Mouse (Mus musculus): ENCODE results near the gene Tcp11l2. TPM values are rescaled to one million over a fixed set of nuclear protein-coding genes. Genes with fewer than 3 reads are reported as not detected.

The Tcp11l2 gene
- polyA plus RNA-seq, 1 experiment from 2014 or later, result 15.2 TPM

GRCm38 (mm10) chr10:84645940-84646339, 69.5 kb downstream of the Tcp11l2 start:
- no peaks in the 10 kb centered on the region for H3K27me3 ChIP-seq (ENCODE audit: control insufficient read depth, insufficient read depth, low read length)
- H3K4me1 ChIP-seq (ENCODE audit: control insufficient read depth, insufficient read depth, low read length), result no peaks in the 10 kb centered on the region
- no peak overlapping the region for H3K27ac ChIP-seq (ENCODE audit: low read depth, low read length)
- 87% methylated on average over 8 of the region's 8 CpGs for whole genome bisulfite sequencing (ENCODE audit: insufficient replicate concordance)
- H3K4me3 ChIP-seq (ENCODE audit: low read depth, low read length), result no peak overlapping the region
- H3K9ac ChIP-seq (ENCODE audit: low read depth, low read length), result no peak overlapping the region
- no peak for ATAC-seq (replicated peaks; ENCODE audit: insufficient number of reproducible peaks, low FRiP score, low TSS enrichment)
- no peaks in the 10 kb centered on the region for H3K9me3 ChIP-seq (replicated peaks; ENCODE audit: control insufficient read depth, low read length)
- H3K36me3 ChIP-seq (ENCODE audit: control insufficient read depth, insufficient read depth, low read length), result no peaks in the 10 kb centered on the region; the same call in 1 of the 2 replicates
- H3K4me2 ChIP-seq, result no peak overlapping the region

- Histone ChIP-seq H3K36me3 (ENCODE audit: control insufficient read depth, insufficient read depth, low read length) (peaks cover 2% of the 10 kb centered on the region; the same call in 1 of the 2 replicates), H3K27me3 (ENCODE audit: control insufficient read depth, insufficient read depth, low read length) (no peaks in the 10 kb centered on the region), H3K4me3 (ENCODE audit: low read depth, low read length) (no peak overlapping the region), H3K9me3 (replicated peaks; ENCODE audit: control insufficient read depth, low read length) (no peaks in the 10 kb centered on the region), H3K4me1 (ENCODE audit: control insufficient read depth, insufficient read depth, low read length) (no peaks in the 10 kb centered on the region), H3K9ac (ENCODE audit: low read depth, low read length) (no peak overlapping the region), H3K4me2 (no peak overlapping the region), H3K27ac (ENCODE audit: low read depth, low read length) (no peak overlapping the region)
- 85% methylated on average over 12 of the region's 12 CpGs for WGBS (ENCODE audit: insufficient replicate concordance)
- no peak for ATAC-seq (replicated peaks; ENCODE audit: insufficient number of reproducible peaks, low FRiP score, low TSS enrichment)
Measured at GRCm38 (mm10) chr10:84646506-84647102, 70.2 kb downstream of the Tcp11l2 start.

GRCm38 (mm10) chr10:84647264-84647663, 70.8 kb downstream of the Tcp11l2 start:
- Histone ChIP-seq H3K4me2 (no peak overlapping the region), H3K36me3 (ENCODE audit: control insufficient read depth, insufficient read depth, low read length) (peaks cover 3% of the 10 kb centered on the region; the same call in 1 of the 2 replicates), H3K27ac (ENCODE audit: low read depth, low read length) (no peak overlapping the region), H3K4me1 (ENCODE audit: control insufficient read depth, insufficient read depth, low read length) (no peaks in the 10 kb centered on the region), H3K9ac (ENCODE audit: low read depth, low read length) (no peak overlapping the region), H3K27me3 (ENCODE audit: control insufficient read depth, insufficient read depth, low read length) (no peaks in the 10 kb centered on the region), H3K9me3 (replicated peaks; ENCODE audit: control insufficient read depth, low read length) (no peaks in the 10 kb centered on the region), H3K4me3 (ENCODE audit: low read depth, low read length) (no peak overlapping the region)
- 76% methylated on average over 5 of the region's 5 CpGs for WGBS (ENCODE audit: insufficient replicate concordance)
- ATAC-seq (replicated peaks; ENCODE audit: insufficient number of reproducible peaks, low FRiP score, low TSS enrichment), result no peak

- Histone ChIP-seq H3K9me3 (replicated peaks; ENCODE audit: control insufficient read depth, low read length) (no peaks in the 10 kb centered on the region), H3K4me2 (no peak overlapping the region), H3K4me3 (ENCODE audit: low read depth, low read length) (no peak overlapping the region), H3K4me1 (ENCODE audit: control insufficient read depth, insufficient read depth, low read length) (no peaks in the 10 kb centered on the region), H3K36me3 (ENCODE audit: control insufficient read depth, insufficient read depth, low read length) (peaks cover 3% of the 10 kb centered on the region; the same call in 1 of the 2 replicates), H3K27me3 (ENCODE audit: control insufficient read depth, insufficient read depth, low read length) (no peaks in the 10 kb centered on the region), H3K9ac (ENCODE audit: low read depth, low read length) (no peak overlapping the region), H3K27ac (ENCODE audit: low read depth, low read length) (no peak overlapping the region)
- WGBS (ENCODE audit: insufficient replicate concordance), result 70% methylated on average over 4 of the region's 4 CpGs
- ATAC-seq (replicated peaks; ENCODE audit: insufficient number of reproducible peaks, low FRiP score, low TSS enrichment), result no peak
Measured at GRCm38 (mm10) chr10:84648911-84649310, 72.5 kb downstream of the Tcp11l2 start.

- no peak for ATAC-seq (replicated peaks; ENCODE audit: insufficient number of reproducible peaks, low FRiP score, low TSS enrichment)
- Histone ChIP-seq H3K4me3 (ENCODE audit: low read depth, low read length) (no peak overlapping the region), H3K36me3 (ENCODE audit: control insufficient read depth, insufficient read depth, low read length) (peaks cover 3% of the 10 kb centered on the region; the same call in 1 of the 2 replicates), H3K27ac (ENCODE audit: low read depth, low read length) (no peak overlapping the region), H3K9ac (ENCODE audit: low read depth, low read length) (no peak overlapping the region), H3K9me3 (replicated peaks; ENCODE audit: control insufficient read depth, low read length) (no peaks in the 10 kb centered on the region), H3K4me2 (no peak overlapping the region), H3K27me3 (ENCODE audit: control insufficient read depth, insufficient read depth, low read length) (no peaks in the 10 kb centered on the region), H3K4me1 (ENCODE audit: control insufficient read depth, insufficient read depth, low read length) (peaks cover 3% of the 10 kb centered on the region; the same call in 1 of the 2 replicates)
- 80% methylated on average over 4 of the region's 4 CpGs for WGBS (ENCODE audit: insufficient replicate concordance)
Measured at GRCm38 (mm10) chr10:84654029-84654428, 77.6 kb downstream of the Tcp11l2 start.

GRCm38 (mm10) chr10:84654731-84655130, 78.3 kb downstream of the Tcp11l2 start:
- Histone ChIP-seq H3K9me3 (replicated peaks; ENCODE audit: control insufficient read depth, low read length) (no peaks in the 10 kb centered on the region), H3K9ac (ENCODE audit: low read depth, low read length) (no peak overlapping the region), H3K27ac (ENCODE audit: low read depth, low read length) (no peak overlapping the region), H3K4me2 (no peak overlapping the region), H3K27me3 (ENCODE audit: control insufficient read depth, insufficient read depth, low read length) (no peaks in the 10 kb centered on the region), H3K4me1 (ENCODE audit: control insufficient read depth, insufficient read depth, low read length) (peaks cover 3% of the 10 kb centered on the region; the same call in 1 of the 2 replicates), H3K4me3 (ENCODE audit: low read depth, low read length) (no peak overlapping the region), H3K36me3 (ENCODE audit: control insufficient read depth, insufficient read depth, low read length) (0 out of 2 replicates have a peak, but pooled peaks cover 3% of the 10 kb centered on the region)
- no peak for ATAC-seq (replicated peaks; ENCODE audit: insufficient number of reproducible peaks, low FRiP score, low TSS enrichment)
- 83% methylated on average over 4 of the region's 4 CpGs for WGBS (ENCODE audit: insufficient replicate concordance)

- H3K36me3 ChIP-seq (ENCODE audit: control insufficient read depth, insufficient read depth, low read length), result peaks cover 5% of the 10 kb centered on the region; the same call in 1 of the 2 replicates
- no peak for ATAC-seq (replicated peaks; ENCODE audit: insufficient number of reproducible peaks, low FRiP score, low TSS enrichment)
- peaks cover 3% of the 10 kb centered on the region; the same call in 1 of the 2 replicates for H3K4me1 ChIP-seq (ENCODE audit: control insufficient read depth, insufficient read depth, low read length)
- WGBS (ENCODE audit: insufficient replicate concordance), result 83% methylated on average over 4 of the region's 4 CpGs
- no peak overlapping the region for H3K9ac ChIP-seq (ENCODE audit: low read depth, low read length)
- H3K9me3 ChIP-seq (replicated peaks; ENCODE audit: control insufficient read depth, low read length), result 0 out of 2 replicates have a peak, but pooled peaks cover 3% of the 10 kb centered on the region
- H3K4me3 ChIP-seq (ENCODE audit: low read depth, low read length), result no peak overlapping the region
- no peak overlapping the region for H3K4me2 ChIP-seq
- no peak overlapping the region for H3K27ac ChIP-seq (ENCODE audit: low read depth, low read length)
- no peaks in the 10 kb centered on the region for H3K27me3 ChIP-seq (ENCODE audit: control insufficient read depth, insufficient read depth, low read length)
Measured at GRCm38 (mm10) chr10:84656618-84657017, 80.2 kb downstream of the Tcp11l2 start.

- H3K9ac ChIP-seq (ENCODE audit: low read depth, low read length), result no peak overlapping the region
- H3K4me3 ChIP-seq (ENCODE audit: low read depth, low read length), result no peak overlapping the region
- no peaks in the 10 kb centered on the region for H3K27me3 ChIP-seq (ENCODE audit: control insufficient read depth, insufficient read depth, low read length)
- no peak overlapping the region for H3K27ac ChIP-seq (ENCODE audit: low read depth, low read length)
- 0 out of 2 replicates have a peak, but pooled peaks cover 3% of the 10 kb centered on the region for H3K9me3 ChIP-seq (replicated peaks; ENCODE audit: control insufficient read depth, low read length)
- 43% methylated on average over 6 of the region's 6 CpGs for WGBS (ENCODE audit: insufficient replicate concordance)
- peaks cover 4% of the 10 kb centered on the region; the same call in 1 of the 2 replicates for H3K36me3 ChIP-seq (ENCODE audit: control insufficient read depth, insufficient read depth, low read length)
- H3K4me2 ChIP-seq, result no peak overlapping the region
- H3K4me1 ChIP-seq (ENCODE audit: control insufficient read depth, insufficient read depth, low read length), result peaks cover 3% of the 10 kb centered on the region; the same call in 1 of the 2 replicates
- ATAC-seq (replicated peaks; ENCODE audit: insufficient number of reproducible peaks, low FRiP score, low TSS enrichment), result no peak
Measured at GRCm38 (mm10) chr10:84657437-84658087, 81.1 kb downstream of the Tcp11l2 start.

Data from heart, embryonic 11.5 days (tissue).